Mouse (Mus musculus) heart, postnatal 25 days (tissue): ENCODE data around the gene Dst. TPM values are rescaled to one million over a fixed set of nuclear protein-coding genes. Genes with fewer than 3 reads are reported as not detected.

Source experiments
- DNase-seq: peaks from one replicate; pipeline ENCODE4 v3.0.0; 2022; ENCODE audit warnings: low spot score
- intact Hi-C: fragments of 180-260 bp; cut with DNase I; formaldehyde crosslinking; loops from one replicate; pipeline ENCODE4 v1.15.1; 2025
- total RNA-seq, 2 experiments: library from RNA; stranded (reverse); gene quantifications; 2 replicates each; pipeline ENCODE4 v1.2.3; 2021

The Dst gene
- total RNA-seq, 2 experiments from 2014 or later: 338 to 369 TPM

- intact Hi-C loops: no loop called here
- DNase-seq: no peak
Measured at GRCm38 (mm10) chr1:33922975-33923374, 14.9 kb downstream of the Dst start.

- no peak for DNase-seq
- intact Hi-C loops: no loop called here
Measured at GRCm38 (mm10) chr1:33925283-33925682, 17.3 kb downstream of the Dst start.

GRCm38 (mm10) chr1:33927466-33927865 is 19.4 kb downstream of the Dst start:
- DNase-seq: no peak

GRCm38 (mm10) chr1:33931791-33932190 is 23.8 kb downstream of the Dst start:
- DNase-seq: no peak
- intact Hi-C loops: no loop called here

More at GRCm38 (mm10) chr1:33927466-33927865, 19.4 kb downstream of the Dst start:
- intact Hi-C loops: no loop called here

- DNase-seq: no peak
- intact Hi-C loops: no loop called here
Measured at GRCm38 (mm10) chr1:33932196-33932595, 24.2 kb downstream of the Dst start.

- intact Hi-C loops: no loop called here
- no peak for DNase-seq
Measured at GRCm38 (mm10) chr1:33932845-33933499, 24.9 kb downstream of the Dst start.

- no peak for DNase-seq
- intact Hi-C loops: no loop called here
Measured at GRCm38 (mm10) chr1:33935946-33936345, 27.9 kb downstream of the Dst start.

GRCm38 (mm10) chr1:33939828-33940227 is 31.8 kb downstream of the Dst start:
- intact Hi-C loops: no loop called here
- no peak for DNase-seq

- intact Hi-C loops: no loop called here
- DNase-seq: no peak
Measured at GRCm38 (mm10) chr1:33940364-33940928, 32.4 kb downstream of the Dst start.

GRCm38 (mm10) chr1:33942638-33943037 is 34.6 kb downstream of the Dst start:
- no peak for DNase-seq
- intact Hi-C loops: no loop called here

- no peak for DNase-seq
- intact Hi-C loops: no loop called here
Measured at GRCm38 (mm10) chr1:33943943-33944342, 35.9 kb downstream of the Dst start.

GRCm38 (mm10) chr1:33944977-33945750 is 37.1 kb downstream of the Dst start:
- DNase-seq: peak; percentile 46
- intact Hi-C loops: no loop called here

- no peak for DNase-seq
- intact Hi-C loops: no loop called here
Measured at GRCm38 (mm10) chr1:33945756-33946155, 37.7 kb downstream of the Dst start.

GRCm38 (mm10) chr1:33946601-33947395 is 38.8 kb downstream of the Dst start:
- intact Hi-C loops: no loop called here
- no peak for DNase-seq

GRCm38 (mm10) chr1:33947838-33948237 is 39.8 kb downstream of the Dst start:
- intact Hi-C loops: no loop called here
- no peak for DNase-seq

GRCm38 (mm10) chr1:33948511-33948910 is 40.5 kb downstream of the Dst start:
- intact Hi-C loops: no loop called here

GRCm38 (mm10) chr1:33955626-33956025 is 47.6 kb downstream of the Dst start:
- intact Hi-C loops: no loop called here

More at GRCm38 (mm10) chr1:33948511-33948910, 40.5 kb downstream of the Dst start:
- no peak for DNase-seq

GRCm38 (mm10) chr1:33960439-33960838 is 52.4 kb downstream of the Dst start:
- intact Hi-C loops: no loop called here

More at GRCm38 (mm10) chr1:33955626-33956025, 47.6 kb downstream of the Dst start:
- no peak for DNase-seq

GRCm38 (mm10) chr1:33964643-33965042 is 56.6 kb downstream of the Dst start:
- intact Hi-C loops: loop anchor here (1.0 to 5.0 kb wide), 2 partner anchors 72 to 302 kb away; no protein-coding TSS in a partner anchor

More at GRCm38 (mm10) chr1:33960439-33960838, 52.4 kb downstream of the Dst start:
- no peak for DNase-seq

GRCm38 (mm10) chr1:33965824-33966223 is 57.8 kb downstream of the Dst start:
- intact Hi-C loops: loop anchor here (5.0 kb wide), 1 partner anchor 304 kb away; no protein-coding TSS in a partner anchor
- DNase-seq: no peak

More at GRCm38 (mm10) chr1:33964643-33965042, 56.6 kb downstream of the Dst start:
- DNase-seq: no peak
